8 mouse cellular contexts compared by ENCODE assay signal in genomic region chr7:73595140-73595825, GRCm38 (mm10). TPM values are rescaled to one million over a fixed set of nuclear protein-coding genes. Genes with fewer than 3 reads are reported as not detected.
A peak's percentile ranks its signal among the peaks of the same experiment; 100 is the strongest.
DNase-seq lines count a peak whose midpoint lies in the region; ATAC-seq and TF ChIP-seq lines count a peak whose summit lies in the region.

No protein-coding gene starts in this region.

- H3K27me3 ChIP-seq in heart, embryonic 10.5 days (ENCODE audit: insufficient read depth, poor library complexity, severe bottlenecking), result no peaks in the 10 kb centered on the region
- no peaks in the 10 kb centered on the region for H3K27me3 ChIP-seq in kidney, embryonic 15.5 days
- H3K27me3 ChIP-seq in liver, embryonic 11.5 days (replicated peaks; ENCODE audit: control insufficient read depth, insufficient read depth, low read length), result no peaks in the 10 kb centered on the region
- no peaks in the 10 kb centered on the region for H3K27me3 ChIP-seq in myocyte (ENCODE audit: control insufficient read depth, insufficient read depth, insufficient read length)
- H3K27me3 ChIP-seq in splenic B cell, adult 2 months (ENCODE audit: control insufficient read depth, insufficient read depth, low read length, poor library complexity, severe bottlenecking), result no peaks in the 10 kb centered on the region

- peak overlapping the region; percentile 85 for H3K27ac ChIP-seq in bone marrow, adult 2 months (ENCODE audit: control insufficient read depth, insufficient read depth, low read depth, low read length, poor library complexity)
- H3K27ac ChIP-seq in embryonic fibroblast, embryonic 13.5 days (ENCODE audit: insufficient read depth, low read length), result peak overlapping the region; percentile 97
- H3K27ac ChIP-seq in heart, embryonic 10.5 days, result peak overlapping the region; percentile 92
- peak overlapping the region; percentile 90 for H3K27ac ChIP-seq in kidney, embryonic 15.5 days
- H3K27ac ChIP-seq in liver, embryonic 11.5 days (ENCODE audit: low read depth, low read length), result peak overlapping the region; percentile 77

- H3K4me3 ChIP-seq in bone marrow, adult 2 months (replicated peaks; ENCODE audit: control insufficient read depth, low read depth, low read length), result peak overlapping the region; percentile 51
- no peak overlapping the region for H3K4me3 ChIP-seq in embryonic fibroblast, embryonic 13.5 days (ENCODE audit: insufficient read depth, low read length)
- peak overlapping the region; percentile 50 for H3K4me3 ChIP-seq in heart, embryonic 10.5 days
- H3K4me3 ChIP-seq in kidney, embryonic 15.5 days (replicated peaks), result peak overlapping the region; percentile 41
- H3K4me3 ChIP-seq in liver, embryonic 11.5 days (ENCODE audit: low read depth, low read length), result peak overlapping the region; percentile 39
- H3K4me3 ChIP-seq in myocyte, result peak overlapping the region; percentile 22

- DNase-seq in A20 (ENCODE audit: low read depth, low spot score), result peak; percentile 98
- peak; percentile 99 for DNase-seq in heart, embryonic 10.5 days (ENCODE audit: low spot score)
- peak; percentile 88 for DNase-seq in liver, embryonic 11.5 days (ENCODE audit: low spot score)
- peak; percentile 98 for DNase-seq in splenic B cell, adult 2 months (ENCODE audit: low read depth, low spot score)

- H3K79me2 ChIP-seq in myocyte (ENCODE audit: control insufficient read depth, insufficient read depth), result no peaks in the 10 kb centered on the region

- no peak for TF ChIP-seq CTCF in bone marrow, adult 2 months (IDR thresholded peaks at IDR 0.05; ENCODE audit: control insufficient read depth, insufficient read depth, low read length)
- TF ChIP-seq CTCF in embryonic fibroblast, embryonic 13.5 days (IDR thresholded peaks at IDR 0.05; ENCODE audit: borderline replicate concordance, insufficient read depth, low read length), result no peak

- peaks cover 8% of the 10 kb centered on the region for H3K4me1 ChIP-seq in bone marrow, adult 2 months (ENCODE audit: control insufficient read depth, insufficient read depth, low read length)
- peaks cover 8% of the 10 kb centered on the region for H3K4me1 ChIP-seq in embryonic fibroblast, embryonic 13.5 days (ENCODE audit: control insufficient read depth, insufficient read depth, low read length)
- peaks cover 33% of the 10 kb centered on the region for H3K4me1 ChIP-seq in heart, embryonic 10.5 days
- H3K4me1 ChIP-seq in kidney, embryonic 15.5 days, result peaks cover 44% of the 10 kb centered on the region
- H3K4me1 ChIP-seq in liver, embryonic 11.5 days (replicated peaks; ENCODE audit: control insufficient read depth, insufficient read depth, low read length), result peaks cover 35% of the 10 kb centered on the region

- H3K9ac ChIP-seq in kidney, embryonic 15.5 days, result peak overlapping the region; percentile 19
- H3K9ac ChIP-seq in liver, embryonic 11.5 days (ENCODE audit: low read depth, low read length), result peak overlapping the region; percentile 39

- peak overlapping the region; percentile 69 for H3K4me2 ChIP-seq in kidney, embryonic 15.5 days
- peak overlapping the region; percentile 84 for H3K4me2 ChIP-seq in liver, embryonic 11.5 days
- peak overlapping the region; percentile 100 for H3K4me2 ChIP-seq in myocyte (ENCODE audit: low read depth)

- ATAC-seq in kidney, embryonic 15.5 days (replicated peaks; ENCODE audit: low FRiP score), result peak; percentile 99
- peak; percentile 96 for ATAC-seq in liver, embryonic 11.5 days (replicated peaks; ENCODE audit: low FRiP score)

- peak; percentile 87; the same call in 1 of the 2 replicates for TF ChIP-seq POLR2A in bone marrow, adult 2 months (IDR thresholded peaks at IDR 0.05; ENCODE audit: borderline replicate concordance, control insufficient read depth, low read depth, low read length)
- peak; percentile 38 for TF ChIP-seq POLR2A in embryonic fibroblast, embryonic 13.5 days (IDR thresholded peaks at IDR 0.05; ENCODE audit: low read depth, low read length)
- peak; percentile 81 for TF ChIP-seq POLR2A in myocyte (IDR thresholded peaks at IDR 0.05; ENCODE audit: insufficient read length, low read depth)

- H3ac ChIP-seq in myocyte (ENCODE audit: control insufficient read depth, insufficient read length), result no peak overlapping the region

- 0 out of 2 replicates have a peak, but pooled peaks cover 6% of the 10 kb centered on the region for H3K9me3 ChIP-seq in heart, embryonic 10.5 days
- H3K9me3 ChIP-seq in kidney, embryonic 15.5 days (replicated peaks), result 0 out of 2 replicates have a peak, but pooled peaks cover 5% of the 10 kb centered on the region
- no peaks in the 10 kb centered on the region; the same call in 1 of the 2 replicates for H3K9me3 ChIP-seq in liver, embryonic 11.5 days (ENCODE audit: control insufficient read depth, low read length)

- H3K36me3 ChIP-seq in heart, embryonic 10.5 days, result 0 out of 2 replicates have a peak, but pooled peaks cover 5% of the 10 kb centered on the region
- H3K36me3 ChIP-seq in kidney, embryonic 15.5 days, result no peaks in the 10 kb centered on the region
- H3K36me3 ChIP-seq in liver, embryonic 11.5 days (ENCODE audit: control insufficient read depth, insufficient read depth, low read length), result no peaks in the 10 kb centered on the region
- no peaks in the 10 kb centered on the region for H3K36me3 ChIP-seq in myocyte (ENCODE audit: control insufficient read depth, insufficient read depth)
- no peaks in the 10 kb centered on the region for H3K36me3 ChIP-seq in splenic B cell, adult 2 months (ENCODE audit: control insufficient read depth, insufficient read depth, low read length, poor library complexity, severe bottlenecking)

- under 1% methylated on average over 23 of the region's 23 CpGs for WGBS in bone marrow, adult 2 months
- 2% methylated on average over 23 of the region's 23 CpGs for WGBS in heart, embryonic 10.5 days
- WGBS in kidney, embryonic 15.5 days, result 3% methylated on average over 23 of the region's 23 CpGs
- WGBS in liver, embryonic 11.5 days, result 1% methylated on average over 23 of the region's 23 CpGs

TF ChIP-seq in myocyte, 11 proteins besides CTCF, POLR2A, EP300 and RAD21:
- TF ChIP-seq POLR2AphosphoS2 (IDR thresholded peaks at IDR 0.05; ENCODE audit: insufficient read length, low read depth), result peak; percentile 79
- TF ChIP-seq MAX (IDR thresholded peaks at IDR 0.05; ENCODE audit: low read depth), result no peak
- TF ChIP-seq MYOG (IDR thresholded peaks at IDR 0.05; ENCODE audit: control insufficient read depth in 1 of 3, insufficient read depth in 1 of 3, insufficient read length in 2 of 3, low read depth in 2 of 3), result peak in 1 of 3 experiments; percentile 58
- TF ChIP-seq E2F4 (IDR thresholded peaks at IDR 0.05; ENCODE audit: insufficient read depth), result no peak
- peak in 2 of 3 experiments; percentile 58 to 66 for TF ChIP-seq MYOD1 (IDR thresholded peaks at IDR 0.05; ENCODE audit: control insufficient read depth in 1 of 3, insufficient read length in 2 of 3, low read depth in 2 of 3)
- TF ChIP-seq USF1 (IDR thresholded peaks at IDR 0.05; ENCODE audit: low read depth), result no peak

RNA-seq across cellular contexts. Expression of gene Chd2, which starts 53.7 kb away (rescaled TPM):
- polyA plus RNA-seq in bone marrow, adult 2 months (2011; ENCODE audit: insufficient read depth, insufficient read length, low replicate concordance, missing spikeins), result 60.1 and 96.4 TPM in 2 replicates
- 45.2 and 51.4 TPM in 2 replicates for polyA plus RNA-seq in embryonic fibroblast, embryonic 13.5 days (2011; ENCODE audit: insufficient read length, low read depth, missing spikeins)
- polyA plus RNA-seq in heart, embryonic 10.5 days (2016; fragmentation: Nextera tagmentation; extraction: Ambion mirVana), result 43.6 and 46.0 TPM in 2 replicates
- polyA plus RNA-seq in kidney, embryonic 15.5 days (2015; fragmentation: Nextera tagmentation; extraction: Ambion mirVana), result 56.6 and 61.7 TPM in 2 replicates
- 30.9 and 34.5 TPM in 2 replicates for polyA plus RNA-seq in liver, embryonic 11.5 days (2014; fragmentation: Nextera tagmentation; extraction: Ambion mirVana)
- polyA plus RNA-seq in myocyte (2012; fragmentation: generic; extraction: Trizol), result 7.9 TPM
